Mouse (Mus musculus): ENCODE results near the gene Arid4b.

- no peak for TF ChIP-seq CTCF (IDR thresholded peaks at IDR 0.05; ENCODE audit: low read depth, low read length)
- TF ChIP-seq POLR2A (IDR thresholded peaks at IDR 0.05; ENCODE audit: insufficient read depth, low read length) = no peak
Measured at GRCm38 (mm10) chr13:14113746-14114528, 50.9 kb downstream of the Arid4b start.
